Mouse (Mus musculus): ENCODE results near the gene Trim59. TPM values are rescaled to one million over a fixed set of nuclear protein-coding genes. Genes with fewer than 3 reads are reported as not detected.

The Trim59 gene
- 8.9 and 11.4 TPM in 2 replicates for polyA plus RNA-seq (2012; ENCODE audit: low replicate concordance)

GRCm38 (mm10) chr3:69044645-69045399 is at the start of gene Trim59:
Trim59 (minus strand) TSS chr3:69044755.

GRCm38 (mm10) chr3:69004437-69005337 is 39.9 kb downstream of the Trim59 start, which contains the start of the genes Ift80 and Smc4:
Ift80 (minus strand) TSS chr3:69004570.
Smc4 (plus strand) TSS chr3:69004738.

Other genes with a start within 250 kb of the Trim59 start
- 1.9 and 2.4 TPM in 2 replicates for gene 1110032F04Rik, start 175.2 kb downstream of the Trim59 start, polyA plus RNA-seq (2012; ENCODE audit: low replicate concordance)
- 0.52 and 1.6 TPM in 2 replicates for gene Ift80, start 40.2 kb downstream of the Trim59 start, polyA plus RNA-seq (2012; ENCODE audit: low replicate concordance)
- 67.0 and 70.3 TPM in 2 replicates for gene Smc4, start 40.0 kb downstream of the Trim59 start, polyA plus RNA-seq (2012; ENCODE audit: low replicate concordance)
- 14.4 and 19.8 TPM in 2 replicates for gene Kpna4, start 82.4 kb upstream of the Trim59 start, polyA plus RNA-seq (2012; ENCODE audit: low replicate concordance)
- gene Arl14, start 177.7 kb upstream of the Trim59 start, polyA plus RNA-seq (2012; ENCODE audit: low replicate concordance) = not detected in 2 replicates

All from hematopoietic multipotent progenitor cell, adult 10-12 weeks (in vitro differentiated cells).